Mouse (Mus musculus) embryonic facial prominence, embryonic 11.5 days (tissue): ENCODE data around the gene Saysd1. TPM values are rescaled to one million over a fixed set of nuclear protein-coding genes. Genes with fewer than 3 reads are reported as not detected.

Source experiments
- ATAC-seq: fragments of 200-750 bp; cut with Nextera tagmentation; replicated peaks from 2 replicates; pipeline ENCODE4 v1.8.0; 2017; ENCODE audit warnings: low read depth; ENCODE audit not compliant: insufficient number of reproducible peaks, low FRiP score, low TSS enrichment
- DNase-seq: peaks from one replicate; pipeline ENCODE4 v3.0.0-alpha.2; 2015; ENCODE audit warnings: low spot score
- H3K27ac ChIP-seq: fragments of 300-500 bp; sonication (generic); replicated peaks from 2 replicates; pipeline ENCODE4 v1.5.1; 2014; ENCODE audit warnings: mild to moderate bottlenecking, low read depth, low read length, control low read depth
- H3K27me3 ChIP-seq: fragments of 300-500 bp; sonication (generic); 2 replicates; pipeline ENCODE4 v1.6.1; 2014; ENCODE audit warnings: mild to moderate bottlenecking, low read length, moderate library complexity, mixed read lengths; ENCODE audit not compliant: control insufficient read depth, insufficient read depth
- H3K36me3 ChIP-seq: fragments of 300-500 bp; sonication (generic); replicated peaks from 2 replicates; pipeline ENCODE4 v1.6.1; 2014; ENCODE audit warnings: low read depth, mild to moderate bottlenecking, low read length, moderate library complexity, mixed read lengths; ENCODE audit not compliant: control insufficient read depth, insufficient read depth
- H3K4me1 ChIP-seq: fragments of 300-500 bp; sonication (generic); 2 replicates; pipeline ENCODE4 v1.6.1; 2014; ENCODE audit warnings: low read length, mixed read lengths; ENCODE audit not compliant: control insufficient read depth, insufficient read depth
- H3K4me2 ChIP-seq: fragments of 300-500 bp; sonication (generic); 2 replicates; pipeline ENCODE4 v1.6.1; 2014; ENCODE audit warnings: low read depth, mild to moderate bottlenecking, control low read depth, low read length, moderate library complexity
- H3K4me3 ChIP-seq: fragments of 300-500 bp; sonication (generic); 2 replicates; pipeline ENCODE4 v1.5.1; 2014; ENCODE audit warnings: low read depth, low read length, control low read depth
- H3K9ac ChIP-seq: fragments of 300-500 bp; sonication (generic); replicated peaks from 2 replicates; pipeline ENCODE4 v1.6.1; 2014; ENCODE audit warnings: mild to moderate bottlenecking, control low read depth, low read length
- H3K9me3 ChIP-seq: fragments of 300-500 bp; sonication (generic); replicated peaks from 2 replicates; pipeline ENCODE4 v1.6.1; 2016; ENCODE audit warnings: mild to moderate bottlenecking, low read length, inconsistent platforms, mixed read lengths; ENCODE audit not compliant: control insufficient read depth
- WGBS: fragments of 180-500 bp; shearing (Covaris S2); extraction: QIAGEN DNeasy Blood & Tissue Kit; methylation state at CpG from one replicate; pipeline ENCODE4 v1.1.7; 2014; 5-methylcytosine and 5-hydroxymethylcytosine counted together
- polyA plus RNA-seq: library from polyadenylated mRNA; unstranded; fragments of >200 nt; fragmentation: Nextera tagmentation; extraction: Ambion mirVana; gene quantifications from 2 replicates; pipeline ENCODE4 v1.2.1, GENCODE M21; 2014

Saysd1 gene
- polyA plus RNA-seq, 1 experiment from 2014 or later = 10.1 TPM

- no peak overlapping the region for H3K27ac ChIP-seq
- no peak overlapping the region for H3K9ac ChIP-seq
- H3K36me3 ChIP-seq = no peaks in the 10 kb centered on the region
- no peak overlapping the region for H3K4me2 ChIP-seq
- H3K4me1 ChIP-seq = no peaks in the 10 kb centered on the region
- no peaks in the 10 kb centered on the region for H3K27me3 ChIP-seq
- H3K4me3 ChIP-seq = no peak overlapping the region
- WGBS = 44% methylated on average over 1 of the region's 1 CpGs
- DNase-seq (no peak), ATAC-seq (no peak)
- no peaks in the 10 kb centered on the region for H3K9me3 ChIP-seq
These were observed 63.6 kb downstream of the Saysd1 start for GRCm38 (mm10) chr14:20074759-20075158.

GRCm38 (mm10) chr14:20070629-20071028 lies 67.7 kb downstream of the Saysd1 start:
- DNase-seq = peak; percentile 38
- H3K4me2 ChIP-seq = no peak overlapping the region

GRCm38 (mm10) chr14:20068365-20068764 lies 70.0 kb downstream of the Saysd1 start:
- H3K27me3 ChIP-seq = no peaks in the 10 kb centered on the region

More at GRCm38 (mm10) chr14:20070629-20071028, 67.7 kb downstream of the Saysd1 start:
- no peak for ATAC-seq
- no peak overlapping the region for H3K4me3 ChIP-seq
- no peaks in the 10 kb centered on the region for H3K27me3 ChIP-seq
- no peak overlapping the region for H3K27ac ChIP-seq
- no peaks in the 10 kb centered on the region; the same call in 1 of the 2 replicates for H3K4me1 ChIP-seq
- no peak overlapping the region for H3K9ac ChIP-seq
- H3K9me3 ChIP-seq = no peaks in the 10 kb centered on the region
- H3K36me3 ChIP-seq = no peaks in the 10 kb centered on the region

GRCm38 (mm10) chr14:20067293-20068074 lies 70.8 kb downstream of the Saysd1 start:
- no peak overlapping the region for H3K4me2 ChIP-seq
- no peaks in the 10 kb centered on the region for H3K27me3 ChIP-seq
- no peak overlapping the region for H3K27ac ChIP-seq
- H3K9ac ChIP-seq = peak overlapping the region; percentile 43; the same call in 1 of the 2 replicates
- no peak overlapping the region for H3K4me3 ChIP-seq
- WGBS = 32% methylated on average over 18 of the region's 18 CpGs
- H3K9me3 ChIP-seq = no peaks in the 10 kb centered on the region
- no peaks in the 10 kb centered on the region for H3K36me3 ChIP-seq
- H3K4me1 ChIP-seq = no peaks in the 10 kb centered on the region; the same call in 1 of the 2 replicates
- DNase-seq (peak; percentile 91), ATAC-seq (peak; percentile 56; the same call in 1 of the 2 replicates)

More at GRCm38 (mm10) chr14:20068365-20068764, 70.0 kb downstream of the Saysd1 start:
- H3K4me1 ChIP-seq = no peaks in the 10 kb centered on the region; the same call in 1 of the 2 replicates
- DNase-seq (no peak), ATAC-seq (no peak)
- H3K4me2 ChIP-seq = no peak overlapping the region
- no peak overlapping the region for H3K9ac ChIP-seq
- H3K27ac ChIP-seq = no peak overlapping the region
- WGBS = 85% methylated on average over 2 of the region's 2 CpGs
- no peak overlapping the region for H3K4me3 ChIP-seq
- H3K36me3 ChIP-seq = no peaks in the 10 kb centered on the region
- H3K9me3 ChIP-seq = no peaks in the 10 kb centered on the region

GRCm38 (mm10) chr14:20064771-20065170 lies 73.6 kb downstream of the Saysd1 start:
- DNase-seq = no peak
- Histone ChIP-seq H3K4me2 (no peak overlapping the region), H3K9ac (no peak overlapping the region), H3K4me1 (no peaks in the 10 kb centered on the region; the same call in 1 of the 2 replicates), H3K36me3 (no peaks in the 10 kb centered on the region), H3K4me3 (no peak overlapping the region), H3K27ac (no peak overlapping the region), H3K27me3 (no peaks in the 10 kb centered on the region), H3K9me3 (no peaks in the 10 kb centered on the region)
- ATAC-seq = peak; percentile 49; the same call in 1 of the 2 replicates

- H3K27ac ChIP-seq = no peak overlapping the region
- WGBS = 37% methylated on average over 2 of the region's 2 CpGs
- ATAC-seq = no peak; the same call in 1 of the 2 replicates
- H3K4me2 ChIP-seq = no peak overlapping the region
- H3K9ac ChIP-seq = no peak overlapping the region
- no peak overlapping the region for H3K4me3 ChIP-seq
- H3K36me3 ChIP-seq = no peaks in the 10 kb centered on the region
- no peaks in the 10 kb centered on the region for H3K9me3 ChIP-seq
- H3K27me3 ChIP-seq = no peaks in the 10 kb centered on the region
- DNase-seq = no peak
- no peaks in the 10 kb centered on the region for H3K4me1 ChIP-seq
These were observed 89.9 kb downstream of the Saysd1 start for GRCm38 (mm10) chr14:20048481-20048835.

- WGBS = 42% methylated on average over 3 of the region's 3 CpGs
- Histone ChIP-seq H3K36me3 (no peaks in the 10 kb centered on the region), H3K4me1 (no peaks in the 10 kb centered on the region), H3K9ac (no peak overlapping the region), H3K4me3 (no peak overlapping the region), H3K27me3 (no peaks in the 10 kb centered on the region), H3K4me2 (no peak overlapping the region), H3K9me3 (no peaks in the 10 kb centered on the region), H3K27ac (no peak overlapping the region)
- ATAC-seq = peak; percentile 73
- DNase-seq = peak; percentile 67
These were observed 90.4 kb downstream of the Saysd1 start for GRCm38 (mm10) chr14:20047814-20048480.

GRCm38 (mm10) chr14:20047291-20047690 lies 91.0 kb downstream of the Saysd1 start:
- H3K27me3 ChIP-seq = no peaks in the 10 kb centered on the region
- no peak overlapping the region for H3K27ac ChIP-seq
- H3K9me3 ChIP-seq = no peaks in the 10 kb centered on the region
- DNase-seq (no peak), ATAC-seq (no peak)
- no peaks in the 10 kb centered on the region for H3K36me3 ChIP-seq
- 45% methylated on average over 2 of the region's 2 CpGs for WGBS
- H3K4me2 ChIP-seq = no peak overlapping the region
- H3K4me3 ChIP-seq = no peak overlapping the region
- H3K4me1 ChIP-seq = no peaks in the 10 kb centered on the region
- no peak overlapping the region for H3K9ac ChIP-seq
